Mouse (Mus musculus): ENCODE data around the gene Pemt. TPM values are rescaled to one million over a fixed set of nuclear protein-coding genes. Genes with fewer than 3 reads are reported as not detected.

The Pemt gene
- polyA plus RNA-seq (2014; fragmentation: Illumina TruSeq; extraction: RNeasy Lipid Tissue Mini Kit (QIAGEN cat#74804); ENCODE audit: low read depth, low replicate concordance) = 0.78 TPM

GRCm38 (mm10) chr11:60046058-60046735, at the start of gene Pemt:
Gene Pemt, minus strand, starts transcription at chr11:60046489.

GRCm38 (mm10) chr11:59964818-59965217, 81.5 kb downstream of the Pemt start, which contains the start of gene Rasd1:
Gene Rasd1, minus strand, starts transcription at chr11:59964944.

DNA sequence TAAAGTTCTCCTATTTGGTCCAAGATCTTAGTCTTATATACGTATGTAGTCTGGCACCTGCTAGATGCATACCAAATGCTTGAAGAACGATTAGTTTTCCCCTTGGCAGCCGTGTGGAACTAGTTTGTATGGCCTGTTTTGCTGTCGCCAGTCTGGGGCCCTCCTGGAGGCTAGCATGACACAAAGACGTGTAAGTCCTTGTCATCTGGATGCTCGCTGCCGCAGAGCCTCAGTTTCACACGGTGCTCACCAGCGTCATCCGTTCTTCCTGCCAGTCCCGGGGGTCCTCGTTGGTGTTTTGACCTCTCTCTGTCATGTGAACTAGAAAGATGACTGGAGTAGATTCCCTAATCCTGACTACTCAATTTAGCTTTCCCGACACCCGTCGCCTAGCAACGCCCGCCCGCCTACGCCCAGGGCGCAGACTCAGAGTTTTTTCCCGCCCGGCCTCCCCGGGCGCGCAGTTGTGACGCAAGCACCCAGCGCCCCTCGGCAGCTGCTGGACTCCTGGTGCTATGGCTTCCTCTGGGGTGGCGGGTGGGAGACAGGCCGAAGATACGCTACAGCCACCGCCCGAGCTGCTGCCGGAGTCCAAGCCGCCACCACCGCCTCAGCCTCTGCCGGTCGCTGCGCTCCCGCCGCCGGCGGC, 98.4 kb downstream of the Pemt start, which contains the start of gene Med9:
Gene Med9 (plus strand): TSS at position 455 of the 649 bp plus-strand sequence.

Other genes with a start within 250 kb of the Pemt start
- gene Flcn, start 236.5 kb downstream of the Pemt start, polyA plus RNA-seq (2014; fragmentation: Illumina TruSeq; extraction: RNeasy Lipid Tissue Mini Kit (QIAGEN cat#74804); ENCODE audit: low read depth, low replicate concordance) = 3.0 TPM
- 13.8 TPM for gene Nt5m, start 207.0 kb downstream of the Pemt start, polyA plus RNA-seq (2014; fragmentation: Illumina TruSeq; extraction: RNeasy Lipid Tissue Mini Kit (QIAGEN cat#74804); ENCODE audit: low read depth, low replicate concordance)
- 338 TPM for gene Cops3, start 206.7 kb downstream of the Pemt start, polyA plus RNA-seq (2014; fragmentation: Illumina TruSeq; extraction: RNeasy Lipid Tissue Mini Kit (QIAGEN cat#74804); ENCODE audit: low read depth, low replicate concordance)
- gene Med9, start 98.3 kb downstream of the Pemt start, polyA plus RNA-seq (2014; fragmentation: Illumina TruSeq; extraction: RNeasy Lipid Tissue Mini Kit (QIAGEN cat#74804); ENCODE audit: low read depth, low replicate concordance) = 22.5 TPM
- gene Rasd1, start 81.5 kb downstream of the Pemt start, polyA plus RNA-seq (2014; fragmentation: Illumina TruSeq; extraction: RNeasy Lipid Tissue Mini Kit (QIAGEN cat#74804); ENCODE audit: low read depth, low replicate concordance) = 1.8 TPM
- gene Rai1, start 58.5 kb upstream of the Pemt start, polyA plus RNA-seq (2014; fragmentation: Illumina TruSeq; extraction: RNeasy Lipid Tissue Mini Kit (QIAGEN cat#74804); ENCODE audit: low read depth, low replicate concordance) = 0.60 TPM
- gene Srebf1, start 176.1 kb upstream of the Pemt start, polyA plus RNA-seq (2014; fragmentation: Illumina TruSeq; extraction: RNeasy Lipid Tissue Mini Kit (QIAGEN cat#74804); ENCODE audit: low read depth, low replicate concordance) = 0.25 TPM

Measured in testis, adult 10 weeks (tissue).